Mouse (Mus musculus): ENCODE data around the gene Tmem41a.

Gene Tmem41a

DNA sequence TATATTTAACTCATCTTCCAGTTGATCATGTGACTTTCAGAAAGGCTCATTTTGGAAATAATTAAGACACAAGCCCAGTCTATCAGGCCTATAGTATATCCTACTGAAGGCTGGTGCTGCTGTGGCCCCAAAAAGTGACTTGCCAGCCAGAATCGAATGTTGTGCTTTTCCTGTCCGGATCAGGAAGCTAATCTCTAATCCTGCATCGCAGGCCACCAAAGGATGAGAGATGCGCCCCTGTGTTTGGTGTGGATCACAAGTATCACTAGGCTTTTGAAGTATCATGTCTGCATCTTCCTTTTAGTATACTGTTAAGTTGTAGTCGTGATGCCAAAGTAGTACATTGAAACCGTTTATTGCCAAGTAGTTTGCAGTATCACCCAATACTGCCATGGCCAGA is 53.5 kb downstream of the Tmem41a start:
- DNase-seq = no peak

DNA sequence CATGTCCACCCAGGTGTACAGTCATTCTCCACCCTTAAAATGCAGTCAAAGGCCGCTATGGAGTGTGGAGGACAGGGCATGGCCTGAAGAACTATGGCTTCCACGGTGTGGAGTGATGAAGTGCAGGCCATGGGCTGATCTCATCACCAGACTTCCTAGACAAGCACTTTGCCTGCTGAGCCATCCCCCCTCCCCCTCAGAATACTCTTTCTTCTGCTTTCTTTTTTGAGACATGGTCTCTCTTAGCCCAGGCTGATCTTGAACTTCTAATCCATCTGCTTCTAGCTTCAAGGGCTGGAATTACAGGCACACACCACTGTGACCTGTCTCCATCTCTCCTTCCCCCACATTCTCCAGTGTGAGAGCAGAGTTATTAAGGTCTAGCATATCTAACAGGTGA is 59.8 kb downstream of the Tmem41a start:
- no peak for DNase-seq

Measured in thymus, adult 18-20 months (tissue).